Mouse (Mus musculus): ENCODE data around the gene Tbc1d10b. TPM values are rescaled to one million over a fixed set of nuclear protein-coding genes. Genes with fewer than 3 reads are reported as not detected.

Tbc1d10b gene
- 1.9 TPM for polyA plus RNA-seq (2014; fragmentation: Illumina TruSeq; extraction: RNeasy Lipid Tissue Mini Kit (QIAGEN cat#74804); ENCODE audit: low read depth, low replicate concordance)

DNA sequence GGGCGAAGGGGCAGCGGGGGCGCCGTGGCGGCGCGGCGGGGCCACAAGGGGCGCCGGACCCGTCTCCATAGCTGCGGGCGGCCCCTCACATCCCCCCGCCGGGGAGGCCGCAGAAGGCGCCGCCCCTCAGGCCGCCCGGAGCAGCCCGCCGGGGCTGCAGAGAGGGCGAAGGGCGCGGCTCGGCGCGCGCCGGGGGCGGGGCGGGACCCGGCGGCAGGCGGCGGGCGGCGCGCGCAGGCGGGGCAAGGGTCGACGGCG, at the start of gene Tbc1d10b:
Tbc1d10b (minus strand) TSS at position 174 of the 258 bp plus-strand sequence.

DNA sequence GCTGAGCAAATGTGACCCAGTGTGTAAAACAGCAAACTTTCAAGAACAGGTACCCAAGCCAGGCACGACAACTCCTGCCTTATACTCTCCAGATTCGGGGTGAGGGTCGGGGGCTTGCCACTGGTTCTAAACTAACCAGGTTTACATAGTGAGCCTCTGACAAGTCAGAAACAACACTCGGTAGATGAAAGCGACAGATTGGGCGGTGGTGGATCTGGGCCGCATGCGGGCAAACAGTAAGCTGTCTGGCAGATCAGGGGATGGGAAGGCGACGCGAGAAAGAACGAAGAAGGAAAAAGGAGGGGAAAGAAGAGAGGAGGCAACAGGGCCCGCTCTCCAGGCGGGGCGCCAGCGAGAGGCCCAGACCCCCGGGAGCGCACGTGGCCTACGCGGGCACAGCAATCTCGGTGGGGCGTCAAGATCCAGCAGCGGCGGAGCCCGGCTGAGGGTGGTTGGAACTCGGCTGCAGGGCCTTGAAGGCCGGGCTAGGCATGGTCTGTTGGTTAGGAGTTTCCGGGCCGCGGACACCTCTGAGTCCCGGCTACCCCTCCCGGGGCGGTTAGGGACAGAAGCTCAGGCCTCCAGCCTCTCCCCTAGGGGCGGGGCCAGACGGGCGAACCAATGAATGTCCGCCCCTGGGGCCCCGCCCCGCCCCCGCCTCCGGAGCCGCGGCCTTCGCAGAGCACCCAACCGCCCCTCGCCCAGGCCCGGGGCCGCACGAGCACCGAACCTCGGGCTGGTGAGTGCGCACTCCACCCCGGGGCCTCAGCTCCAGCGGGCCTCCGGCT, 35.8 kb upstream of the Tbc1d10b start, which contains the start of gene Zfp771:
Zfp771 (plus strand) TSS at position 405 of the 788 bp plus-strand sequence.

DNA sequence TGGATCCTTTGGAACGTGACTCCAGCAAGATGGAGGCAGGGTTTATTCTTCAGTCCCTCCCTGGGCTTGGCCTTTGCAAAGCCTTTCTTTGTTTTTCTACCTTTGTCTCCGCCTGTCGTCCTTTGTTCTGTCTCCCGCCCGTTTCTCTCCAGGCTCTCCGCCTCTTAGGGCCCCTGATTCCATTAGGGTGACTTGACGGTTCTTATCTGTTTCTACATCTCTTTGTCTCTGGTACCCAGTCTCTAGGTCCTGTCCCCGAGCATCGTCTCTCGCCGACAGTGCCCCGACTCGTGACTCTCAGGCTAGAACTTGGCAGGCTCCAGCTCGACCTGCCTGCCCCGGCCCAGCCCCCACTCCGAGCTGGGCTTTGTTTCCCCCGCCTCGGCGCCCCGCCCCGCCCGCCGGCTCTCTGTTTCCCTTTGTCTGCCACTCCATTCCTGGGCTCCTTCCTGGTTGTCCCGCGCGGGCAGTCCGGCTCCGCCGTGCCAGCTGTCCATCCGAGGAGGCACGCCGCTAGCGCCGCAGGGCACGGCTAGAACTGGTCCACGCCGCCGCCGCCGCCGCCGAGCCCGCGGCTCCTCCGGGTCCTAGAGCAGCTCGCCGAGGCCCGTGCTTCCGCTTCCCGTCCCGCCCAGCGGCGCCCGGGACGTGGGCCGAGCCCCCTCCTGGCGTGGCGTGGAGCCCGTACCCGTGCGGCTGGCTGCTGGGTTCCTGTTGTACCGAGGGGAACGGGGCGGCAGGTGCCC, 24.5 kb upstream of the Tbc1d10b start, which contains the start of the genes Zfp553 and Sept1:
Zfp553 (plus strand) TSS at position 440 of the 746 bp plus-strand sequence.
Sept1 (minus strand) TSS at position 509 of the 746 bp plus-strand sequence.

DNA sequence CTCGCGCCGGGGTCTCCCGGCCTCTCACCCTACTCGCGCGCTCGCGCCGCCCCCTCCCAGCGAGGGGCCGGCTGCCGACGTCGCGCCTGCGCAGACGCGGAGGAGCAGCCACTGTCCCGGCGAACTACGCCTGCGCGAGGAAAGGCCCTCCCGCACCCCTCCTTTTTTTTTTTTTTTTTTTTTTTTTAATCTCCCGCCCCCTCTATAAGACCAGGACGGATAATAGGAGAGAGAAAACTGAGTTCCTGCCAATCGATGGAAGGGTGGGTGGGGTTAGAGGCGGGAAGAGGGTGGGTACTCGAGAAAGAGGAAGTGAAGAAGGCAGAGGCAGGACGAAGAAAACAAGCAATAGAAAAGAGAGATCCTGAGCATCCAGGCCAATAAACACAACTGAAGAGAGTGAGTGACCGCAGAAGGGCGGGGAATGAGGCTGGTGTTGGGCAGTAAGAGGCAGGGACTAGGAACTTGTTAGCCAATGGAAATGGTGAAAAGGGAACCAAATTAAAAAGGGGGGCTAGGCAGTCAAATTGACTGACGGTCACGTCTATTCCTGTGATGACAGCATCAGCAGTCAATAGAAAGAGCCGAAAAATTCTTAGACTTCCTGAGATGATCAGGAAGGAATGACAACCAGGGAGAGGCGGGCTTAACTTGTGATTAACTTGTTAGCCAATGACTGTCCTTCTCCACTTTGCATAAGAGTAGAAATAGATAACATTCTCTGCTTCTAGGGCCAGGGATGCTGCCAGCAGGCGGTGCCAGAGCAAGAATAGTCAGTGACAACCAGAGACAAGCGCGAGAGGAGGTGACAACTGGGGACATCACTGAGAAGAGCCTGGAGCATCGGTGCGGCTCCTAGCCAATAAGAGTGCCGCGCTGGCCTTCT, 528 bp upstream of the Tbc1d10b start, which contains the start of gene Mylpf:
Mylpf (plus strand) TSS at position 338 of the 886 bp plus-strand sequence.

DNA sequence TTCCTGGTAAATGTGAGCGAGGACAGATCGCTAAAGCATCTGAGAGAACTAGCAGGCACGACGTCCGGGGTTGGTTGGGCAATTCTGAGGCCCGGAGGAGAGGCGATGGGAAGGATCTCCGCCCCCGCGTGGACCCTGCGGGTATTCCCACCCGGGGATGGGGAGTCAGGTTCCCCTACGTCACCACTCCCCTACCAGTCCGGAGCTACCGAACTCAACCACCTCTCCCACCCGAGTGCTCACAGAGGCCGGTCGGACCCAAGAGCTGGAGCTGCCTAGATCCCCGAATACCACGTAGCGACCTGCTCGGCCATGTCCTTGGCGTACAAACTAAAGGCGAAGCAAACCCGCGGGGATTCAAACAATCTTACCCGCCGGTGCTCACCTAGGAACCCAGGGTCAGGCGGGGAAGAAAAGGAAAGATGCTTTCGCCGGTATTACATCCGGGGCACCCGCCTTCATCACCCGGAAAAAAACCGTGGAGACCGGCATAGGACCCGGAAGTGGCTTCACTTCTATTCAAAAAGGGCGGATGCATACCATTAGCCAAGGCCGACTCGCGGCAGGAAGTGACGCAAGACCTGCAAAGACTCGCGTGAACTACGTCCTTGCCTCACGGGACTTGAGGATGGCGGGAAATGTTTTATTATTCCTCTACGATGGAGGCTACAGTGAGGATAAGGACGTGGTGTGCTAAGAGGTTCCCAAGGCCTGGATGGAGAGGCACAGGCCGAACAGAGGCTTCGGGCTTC, 12.5 kb downstream of the Tbc1d10b start, which contains the start of gene Cd2bp2:
Cd2bp2 (minus strand) TSS at position 507 of the 752 bp plus-strand sequence.

Other genes starting within 250 kb of the Tbc1d10b start
- gene Cdipt, start 232.6 kb downstream of the Tbc1d10b start, polyA plus RNA-seq (2014; fragmentation: Illumina TruSeq; extraction: RNeasy Lipid Tissue Mini Kit (QIAGEN cat#74804); ENCODE audit: low read depth, low replicate concordance) = 10.3 TPM
- gene Cdiptos, start 232.4 kb downstream of the Tbc1d10b start, polyA plus RNA-seq (2014; fragmentation: Illumina TruSeq; extraction: RNeasy Lipid Tissue Mini Kit (QIAGEN cat#74804); ENCODE audit: low read depth, low replicate concordance) = not detected
- 0.53 TPM for gene Mvp, start 193.8 kb downstream of the Tbc1d10b start, polyA plus RNA-seq (2014; fragmentation: Illumina TruSeq; extraction: RNeasy Lipid Tissue Mini Kit (QIAGEN cat#74804); ENCODE audit: low read depth, low replicate concordance)
- not detected for gene Pagr1b, start 192.0 kb downstream of the Tbc1d10b start, polyA plus RNA-seq (2014; fragmentation: Illumina TruSeq; extraction: RNeasy Lipid Tissue Mini Kit (QIAGEN cat#74804); ENCODE audit: low read depth, low replicate concordance)
- gene Pagr1a, start 191.1 kb downstream of the Tbc1d10b start, polyA plus RNA-seq (2014; fragmentation: Illumina TruSeq; extraction: RNeasy Lipid Tissue Mini Kit (QIAGEN cat#74804); ENCODE audit: low read depth, low replicate concordance) = not detected
- 0.61 TPM for gene Gm42742, start 187.4 kb downstream of the Tbc1d10b start, polyA plus RNA-seq (2014; fragmentation: Illumina TruSeq; extraction: RNeasy Lipid Tissue Mini Kit (QIAGEN cat#74804); ENCODE audit: low read depth, low replicate concordance)
- not detected for gene Prrt2, start 187.3 kb downstream of the Tbc1d10b start, polyA plus RNA-seq (2014; fragmentation: Illumina TruSeq; extraction: RNeasy Lipid Tissue Mini Kit (QIAGEN cat#74804); ENCODE audit: low read depth, low replicate concordance)
- 15.0 TPM for gene Maz, start 181.4 kb downstream of the Tbc1d10b start, polyA plus RNA-seq (2014; fragmentation: Illumina TruSeq; extraction: RNeasy Lipid Tissue Mini Kit (QIAGEN cat#74804); ENCODE audit: low read depth, low replicate concordance)
- not detected for gene Kif22, start 166.0 kb downstream of the Tbc1d10b start, polyA plus RNA-seq (2014; fragmentation: Illumina TruSeq; extraction: RNeasy Lipid Tissue Mini Kit (QIAGEN cat#74804); ENCODE audit: low read depth, low replicate concordance)
- not detected for gene Zg16, start 121.1 kb downstream of the Tbc1d10b start, polyA plus RNA-seq (2014; fragmentation: Illumina TruSeq; extraction: RNeasy Lipid Tissue Mini Kit (QIAGEN cat#74804); ENCODE audit: low read depth, low replicate concordance)
- 0.73 TPM for gene AI467606, start 117.1 kb downstream of the Tbc1d10b start, polyA plus RNA-seq (2014; fragmentation: Illumina TruSeq; extraction: RNeasy Lipid Tissue Mini Kit (QIAGEN cat#74804); ENCODE audit: low read depth, low replicate concordance)
- 22.6 TPM for gene Qprt, start 86.2 kb downstream of the Tbc1d10b start, polyA plus RNA-seq (2014; fragmentation: Illumina TruSeq; extraction: RNeasy Lipid Tissue Mini Kit (QIAGEN cat#74804); ENCODE audit: low read depth, low replicate concordance)
- 0.65 TPM for gene Spn, start 70.6 kb downstream of the Tbc1d10b start, polyA plus RNA-seq (2014; fragmentation: Illumina TruSeq; extraction: RNeasy Lipid Tissue Mini Kit (QIAGEN cat#74804); ENCODE audit: low read depth, low replicate concordance)
- 11.2 TPM for gene Cd2bp2, start 12.4 kb downstream of the Tbc1d10b start, polyA plus RNA-seq (2014; fragmentation: Illumina TruSeq; extraction: RNeasy Lipid Tissue Mini Kit (QIAGEN cat#74804); ENCODE audit: low read depth, low replicate concordance)
- gene Mylpf, start 422 bp upstream of the Tbc1d10b start, polyA plus RNA-seq (2014; fragmentation: Illumina TruSeq; extraction: RNeasy Lipid Tissue Mini Kit (QIAGEN cat#74804); ENCODE audit: low read depth, low replicate concordance) = not detected
- gene Zfp553, start 24.6 kb upstream of the Tbc1d10b start, polyA plus RNA-seq (2014; fragmentation: Illumina TruSeq; extraction: RNeasy Lipid Tissue Mini Kit (QIAGEN cat#74804); ENCODE audit: low read depth, low replicate concordance) = 1.3 TPM
- not detected for gene Sept1, start 24.7 kb upstream of the Tbc1d10b start, polyA plus RNA-seq (2014; fragmentation: Illumina TruSeq; extraction: RNeasy Lipid Tissue Mini Kit (QIAGEN cat#74804); ENCODE audit: low read depth, low replicate concordance)
- not detected for gene Zfp771, start 35.8 kb upstream of the Tbc1d10b start, polyA plus RNA-seq (2014; fragmentation: Illumina TruSeq; extraction: RNeasy Lipid Tissue Mini Kit (QIAGEN cat#74804); ENCODE audit: low read depth, low replicate concordance)
- gene Dctpp1, start 52.2 kb upstream of the Tbc1d10b start, polyA plus RNA-seq (2014; fragmentation: Illumina TruSeq; extraction: RNeasy Lipid Tissue Mini Kit (QIAGEN cat#74804); ENCODE audit: low read depth, low replicate concordance) = not detected
- 208 TPM for gene Sephs2, start 65.6 kb upstream of the Tbc1d10b start, polyA plus RNA-seq (2014; fragmentation: Illumina TruSeq; extraction: RNeasy Lipid Tissue Mini Kit (QIAGEN cat#74804); ENCODE audit: low read depth, low replicate concordance)
- gene Itgal, start 87.8 kb upstream of the Tbc1d10b start, polyA plus RNA-seq (2014; fragmentation: Illumina TruSeq; extraction: RNeasy Lipid Tissue Mini Kit (QIAGEN cat#74804); ENCODE audit: low read depth, low replicate concordance) = 0.16 TPM
- gene Zfp768, start 137.1 kb upstream of the Tbc1d10b start, polyA plus RNA-seq (2014; fragmentation: Illumina TruSeq; extraction: RNeasy Lipid Tissue Mini Kit (QIAGEN cat#74804); ENCODE audit: low read depth, low replicate concordance) = 4.7 TPM
- gene Zfp747, start 167.6 kb upstream of the Tbc1d10b start, polyA plus RNA-seq (2014; fragmentation: Illumina TruSeq; extraction: RNeasy Lipid Tissue Mini Kit (QIAGEN cat#74804); ENCODE audit: low read depth, low replicate concordance) = 1.6 TPM
- 0.97 TPM for gene 9130019O22Rik, start 178.7 kb upstream of the Tbc1d10b start, polyA plus RNA-seq (2014; fragmentation: Illumina TruSeq; extraction: RNeasy Lipid Tissue Mini Kit (QIAGEN cat#74804); ENCODE audit: low read depth, low replicate concordance)
- 0.69 TPM for gene E430018J23Rik, start 185.2 kb upstream of the Tbc1d10b start, polyA plus RNA-seq (2014; fragmentation: Illumina TruSeq; extraction: RNeasy Lipid Tissue Mini Kit (QIAGEN cat#74804); ENCODE audit: low read depth, low replicate concordance)
- 2.5 TPM for gene Zfp764, start 198.4 kb upstream of the Tbc1d10b start, polyA plus RNA-seq (2014; fragmentation: Illumina TruSeq; extraction: RNeasy Lipid Tissue Mini Kit (QIAGEN cat#74804); ENCODE audit: low read depth, low replicate concordance)
- gene Zfp688, start 213.6 kb upstream of the Tbc1d10b start, polyA plus RNA-seq (2014; fragmentation: Illumina TruSeq; extraction: RNeasy Lipid Tissue Mini Kit (QIAGEN cat#74804); ENCODE audit: low read depth, low replicate concordance) = 0.89 TPM
- gene Zfp689, start 240.7 kb upstream of the Tbc1d10b start, polyA plus RNA-seq (2014; fragmentation: Illumina TruSeq; extraction: RNeasy Lipid Tissue Mini Kit (QIAGEN cat#74804); ENCODE audit: low read depth, low replicate concordance) = 0.89 TPM